Mouse (Mus musculus): Measurements from ENCODE around the gene Tcf7l2. TPM values are rescaled to one million over a fixed set of nuclear protein-coding genes. Genes with fewer than 3 reads are reported as not detected.

The Tcf7l2 gene
- total RNA-seq, 4 experiments from 2014 or later, result 10.0 to 14.7 (median 12.3) TPM

DNA sequence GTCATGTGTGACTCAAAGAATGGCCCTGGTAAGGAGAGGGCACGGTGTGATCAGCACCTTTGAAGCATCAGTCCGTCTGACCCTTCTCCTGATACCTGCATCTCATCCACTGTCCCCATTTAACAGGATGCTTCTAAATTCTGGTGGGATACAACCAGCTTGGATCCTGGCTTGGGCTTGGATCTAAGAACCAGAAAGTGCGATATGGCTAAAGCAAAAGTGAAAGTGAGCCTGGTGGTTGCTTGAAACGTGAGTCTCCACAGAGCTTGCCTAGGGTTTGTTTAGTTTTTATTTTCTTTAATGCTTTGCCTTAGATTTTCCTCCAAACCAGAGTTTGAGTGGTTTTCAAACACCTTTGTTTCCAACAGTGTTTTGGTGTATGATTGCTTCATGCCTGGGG is 51.4 kb downstream of the Tcf7l2 start:
- DNase-seq (ENCODE audit: low spot score), result no peak

DNA sequence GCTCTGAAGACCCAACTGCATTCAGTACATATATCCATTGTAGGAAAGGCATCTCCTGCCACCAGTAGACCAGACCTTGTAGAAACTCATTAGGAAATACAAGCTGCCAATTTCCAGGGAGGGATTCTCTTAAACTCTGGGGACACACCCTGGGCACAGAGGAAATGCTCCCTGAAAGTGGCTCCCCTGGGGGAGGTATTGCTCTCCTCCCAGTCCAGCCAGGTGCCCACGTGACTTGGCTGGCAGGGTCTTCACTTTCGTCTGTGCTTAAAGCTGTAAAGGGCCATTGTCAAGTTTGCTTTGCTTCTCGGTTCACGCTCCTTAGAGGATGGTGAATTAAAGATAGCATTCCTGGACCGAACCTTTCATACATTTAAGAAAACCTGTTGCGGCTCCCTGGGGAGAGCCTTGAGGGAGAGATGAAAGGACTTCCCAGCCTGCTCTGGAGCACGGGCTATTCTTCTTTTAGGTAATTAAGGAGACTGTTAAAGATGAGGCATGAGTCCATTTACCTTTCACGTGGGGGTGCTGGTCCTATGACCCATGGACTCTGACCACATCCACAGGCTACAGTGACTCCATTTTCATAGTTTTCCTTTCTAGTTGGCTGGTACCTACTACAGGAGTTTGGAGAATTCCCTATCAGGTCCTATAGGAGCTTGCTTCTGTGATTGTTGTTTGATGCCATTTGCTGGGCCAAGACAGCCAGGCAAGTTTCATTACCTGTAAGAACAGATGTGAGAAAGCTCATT is 52.8 kb downstream of the Tcf7l2 start:
- no peak for DNase-seq (ENCODE audit: low spot score)

- DNase-seq (ENCODE audit: low spot score), result no peak
These were observed 53.3 kb downstream of the Tcf7l2 start for GRCm38 (mm10) chr19:55794946-55795340.

- DNase-seq (ENCODE audit: low spot score), result no peak
These were observed 53.7 kb downstream of the Tcf7l2 start for GRCm38 (mm10) chr19:55795349-55795748.

GRCm38 (mm10) chr19:55797834-55798233 is 56.2 kb downstream of the Tcf7l2 start:
- DNase-seq (ENCODE audit: low spot score), result no peak

DNA sequence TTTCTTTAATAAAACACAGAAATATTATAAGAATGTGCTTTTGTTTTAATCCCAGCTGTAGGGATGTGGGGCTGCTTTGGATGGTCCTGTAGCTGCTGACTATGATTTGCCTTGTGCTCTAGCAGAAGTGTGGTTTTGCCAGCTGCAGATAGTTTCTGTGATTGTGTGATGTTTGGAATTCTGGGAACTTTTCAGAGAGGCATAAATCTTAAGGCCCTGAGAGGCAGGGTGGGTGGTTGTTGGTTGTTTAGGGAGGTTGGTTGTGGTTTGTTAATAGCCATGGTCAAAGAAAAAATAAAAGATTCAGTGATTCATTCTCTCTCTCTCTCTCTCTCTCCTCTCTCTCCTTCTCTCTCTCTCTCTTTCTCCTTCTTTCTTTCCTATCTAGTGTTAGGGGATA is 57.8 kb downstream of the Tcf7l2 start:
- DNase-seq (ENCODE audit: low spot score), result no peak

DNA sequence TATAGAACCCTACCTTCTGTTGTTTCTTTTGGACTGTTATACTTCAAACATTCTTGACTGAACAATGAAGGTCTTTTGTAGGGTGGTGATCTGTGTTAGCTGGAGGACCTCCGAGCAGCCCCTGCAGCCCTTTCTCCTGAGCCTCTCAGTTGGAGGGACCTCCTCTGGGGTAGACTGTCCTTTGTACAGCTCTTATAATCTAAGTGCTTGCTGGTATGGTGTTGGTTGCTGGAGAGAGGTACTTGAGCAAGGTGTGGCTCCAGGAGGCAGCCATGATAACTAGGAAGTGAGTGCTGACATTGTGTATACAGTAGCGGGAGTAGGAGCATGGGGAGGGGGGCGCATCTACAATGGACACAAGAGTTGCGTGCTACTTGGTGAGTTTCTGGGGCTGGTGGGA is 58.4 kb downstream of the Tcf7l2 start:
- DNase-seq (ENCODE audit: low spot score), result no peak

- no peak for DNase-seq (ENCODE audit: low spot score)
These were observed 61.5 kb downstream of the Tcf7l2 start for GRCm38 (mm10) chr19:55803121-55803520.

DNA sequence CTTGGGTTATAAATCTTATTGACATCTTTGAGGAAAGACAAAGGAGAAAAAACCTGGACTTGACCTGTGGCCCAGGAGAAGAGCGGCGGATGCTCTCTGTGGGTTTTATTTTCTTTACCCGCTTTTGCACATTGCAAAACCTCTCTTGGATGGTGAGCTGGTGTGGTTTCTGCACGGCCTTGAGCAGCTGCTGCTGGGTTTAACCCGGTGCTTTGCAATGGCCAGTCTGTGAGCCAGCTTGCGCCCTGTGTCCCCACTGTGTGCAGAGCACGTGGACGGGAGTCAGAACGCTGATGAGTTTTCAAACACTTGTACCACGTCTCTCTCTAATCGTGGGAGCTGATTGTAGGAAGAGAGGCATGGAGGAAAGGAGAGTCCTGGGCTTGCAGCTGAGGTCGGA is 62.2 kb downstream of the Tcf7l2 start:
- no peak for DNase-seq (ENCODE audit: low spot score)

DNA sequence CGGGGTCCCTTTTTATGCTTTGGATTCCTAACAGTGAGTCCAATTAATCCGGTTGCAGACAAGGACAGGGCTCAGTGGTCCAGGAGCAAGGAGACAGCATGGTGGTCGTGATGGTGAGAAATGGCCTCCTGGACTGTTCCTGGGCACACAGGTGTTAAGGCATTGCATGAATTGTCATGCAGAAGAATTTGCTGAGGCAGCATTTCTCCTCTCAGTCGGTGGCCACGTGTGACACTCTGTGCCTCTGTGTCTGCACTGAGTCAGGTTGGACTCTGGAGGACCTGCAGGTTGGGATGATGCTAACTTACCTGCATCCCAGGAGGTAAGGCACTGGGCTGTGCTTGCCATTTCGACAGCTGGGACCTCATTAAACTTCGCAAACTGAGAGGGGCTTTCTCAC is 63.2 kb downstream of the Tcf7l2 start:
- DNase-seq (ENCODE audit: low spot score), result no peak

DNA sequence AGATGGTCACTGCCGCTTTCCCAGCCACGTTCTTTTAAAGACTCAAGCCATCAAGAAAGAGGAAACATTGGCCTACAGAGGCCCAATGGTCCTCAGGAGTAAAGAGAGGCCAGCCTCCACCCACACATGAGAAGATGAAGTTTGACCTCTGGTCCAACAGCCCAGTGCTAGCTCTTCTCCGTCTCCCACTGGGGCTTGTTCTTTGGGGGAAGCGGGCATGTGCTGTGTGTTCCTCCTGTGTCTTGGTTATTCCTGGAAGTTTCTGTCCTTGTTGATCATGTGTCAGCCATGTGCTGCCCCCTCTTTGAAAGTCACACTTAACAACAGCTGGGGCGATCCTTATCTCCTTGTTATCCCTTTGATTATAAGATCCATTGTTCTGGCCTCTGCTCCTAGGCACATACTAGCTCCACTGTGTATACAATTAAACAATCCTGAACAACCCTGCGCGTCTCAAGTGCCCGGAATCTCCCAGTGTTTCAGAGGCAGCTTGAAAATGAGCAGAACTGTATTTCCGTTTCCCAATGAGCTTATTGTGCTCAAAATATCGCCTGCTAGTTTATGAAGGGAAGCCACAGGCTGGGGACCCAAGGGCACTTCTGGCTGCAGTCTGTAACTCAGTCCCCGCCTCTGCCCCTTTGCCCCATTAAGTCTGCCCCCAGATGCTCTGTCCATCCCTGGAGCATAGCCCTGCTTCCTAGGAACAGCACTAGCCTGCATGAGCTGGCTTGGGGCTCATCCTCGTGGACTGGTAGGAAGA is 65.0 kb downstream of the Tcf7l2 start:
- no peak for DNase-seq (ENCODE audit: low spot score)

GRCm38 (mm10) chr19:55807194-55808053 is 65.8 kb downstream of the Tcf7l2 start:
- no peak for DNase-seq (ENCODE audit: low spot score)

GRCm38 (mm10) chr19:55808304-55808703 is 66.7 kb downstream of the Tcf7l2 start:
- DNase-seq (ENCODE audit: low spot score), result no peak

GRCm38 (mm10) chr19:55809539-55809938 is 67.9 kb downstream of the Tcf7l2 start:
- DNase-seq (ENCODE audit: low spot score), result no peak

- no peak for DNase-seq (ENCODE audit: low spot score)
These were observed 70.6 kb downstream of the Tcf7l2 start for GRCm38 (mm10) chr19:55812236-55812635.

DNA sequence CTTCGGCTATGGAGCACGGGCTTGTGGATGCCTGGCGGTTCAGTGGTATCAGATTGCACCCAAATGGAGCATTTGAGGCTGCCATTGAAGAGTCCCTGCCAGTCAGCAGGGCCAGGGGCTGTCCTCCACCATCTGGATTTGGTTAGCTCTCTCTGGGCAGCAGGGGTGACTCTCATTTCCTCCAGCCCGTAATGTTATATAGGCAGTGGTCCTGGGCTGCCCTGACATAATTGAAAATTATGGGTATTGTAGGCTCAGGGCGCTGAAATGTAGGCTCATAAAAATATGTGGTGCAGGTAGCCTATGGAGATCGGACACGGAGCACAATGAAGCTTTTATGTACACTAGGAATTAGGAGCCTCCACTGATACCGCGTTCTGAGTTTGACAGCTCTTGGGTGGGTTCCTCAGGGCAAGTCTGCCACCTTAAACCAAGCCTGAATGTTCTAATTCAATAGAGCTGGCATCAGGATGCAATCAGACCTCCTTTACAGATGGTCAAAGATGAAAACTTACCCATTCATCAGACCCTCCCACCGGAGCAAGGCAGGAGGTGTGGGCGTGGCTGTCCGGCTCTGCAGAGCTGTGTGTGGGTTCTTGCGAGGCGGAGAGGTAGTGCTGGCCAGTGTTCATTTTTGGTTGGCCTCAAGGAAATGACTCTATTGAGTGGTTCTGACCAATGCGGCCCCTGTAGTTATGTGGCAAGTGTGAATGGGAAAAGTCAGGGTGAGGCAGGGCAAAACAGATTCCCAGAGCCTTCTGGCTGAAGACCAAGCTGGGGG is 73.6 kb downstream of the Tcf7l2 start:
- DNase-seq (ENCODE audit: low spot score), result no peak

DNA sequence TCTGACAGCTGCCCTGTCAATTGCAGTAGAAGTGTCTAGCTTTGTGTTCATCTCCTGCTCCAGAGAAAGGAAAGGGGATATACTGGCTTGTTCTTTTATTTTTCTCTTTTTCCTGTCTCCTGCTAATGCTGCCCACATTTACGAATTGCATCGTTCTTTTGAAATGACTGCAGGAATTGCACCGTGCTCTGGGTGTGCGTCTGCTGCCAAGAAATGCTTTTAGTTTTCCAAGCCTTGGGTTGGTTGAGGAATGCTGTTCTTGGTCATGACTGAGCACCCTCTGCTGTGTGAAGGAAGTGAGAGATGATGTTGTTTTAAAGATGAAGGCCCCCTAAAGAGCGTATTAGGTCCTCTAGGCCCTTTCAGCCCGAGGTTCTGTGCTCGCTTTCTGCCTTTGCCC is 75.4 kb downstream of the Tcf7l2 start:
- DNase-seq (ENCODE audit: low spot score), result no peak

- DNase-seq (ENCODE audit: low spot score), result no peak
These were observed 78.6 kb downstream of the Tcf7l2 start for GRCm38 (mm10) chr19:55820202-55820601.

GRCm38 (mm10) chr19:55825001-55825827 is 83.6 kb downstream of the Tcf7l2 start:
- DNase-seq (ENCODE audit: low spot score), result no peak

DNA sequence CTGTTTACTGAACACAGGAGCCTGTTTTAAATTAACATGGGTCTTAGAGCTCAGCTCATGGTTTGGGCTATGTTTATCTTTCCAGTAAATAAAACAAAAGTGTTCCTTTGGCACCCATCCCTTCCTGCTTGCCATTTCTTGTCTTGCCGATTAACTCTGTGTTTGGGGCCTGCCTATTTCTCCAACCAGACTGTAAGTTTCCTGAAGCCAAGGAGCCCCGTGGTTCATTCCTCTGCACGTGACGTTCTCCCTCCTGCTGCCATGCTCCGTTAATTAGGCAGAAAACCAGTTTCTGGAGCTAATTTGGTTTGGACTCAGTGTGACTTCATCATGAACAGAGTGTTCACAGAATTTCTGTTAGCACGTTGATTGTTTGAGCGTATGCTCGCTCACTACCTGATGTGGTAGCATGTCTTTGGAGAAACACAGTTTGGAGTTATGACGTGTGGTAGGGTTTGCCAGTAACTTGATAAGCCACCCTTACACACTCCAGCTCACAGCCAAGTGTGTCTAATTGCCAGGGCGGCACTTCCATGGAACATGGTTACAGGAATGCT is 84.4 kb downstream of the Tcf7l2 start:
- no peak for DNase-seq (ENCODE audit: low spot score)
